Mouse (Mus musculus): ENCODE measurements around the gene Camkk2. TPM values are rescaled to one million over a fixed set of nuclear protein-coding genes. Genes with fewer than 3 reads are reported as not detected.

Gene Camkk2
- polyA plus RNA-seq, 1 experiment = 5.1 TPM

GRCm38 (mm10) chr5:122756144-122756543 lies 23.1 kb downstream of the Camkk2 start:
- no peak for DNase-seq (ENCODE audit: low read depth, low spot score)
- 83% methylated on average over 6 of the region's 6 CpGs for whole genome bisulfite sequencing

DNA sequence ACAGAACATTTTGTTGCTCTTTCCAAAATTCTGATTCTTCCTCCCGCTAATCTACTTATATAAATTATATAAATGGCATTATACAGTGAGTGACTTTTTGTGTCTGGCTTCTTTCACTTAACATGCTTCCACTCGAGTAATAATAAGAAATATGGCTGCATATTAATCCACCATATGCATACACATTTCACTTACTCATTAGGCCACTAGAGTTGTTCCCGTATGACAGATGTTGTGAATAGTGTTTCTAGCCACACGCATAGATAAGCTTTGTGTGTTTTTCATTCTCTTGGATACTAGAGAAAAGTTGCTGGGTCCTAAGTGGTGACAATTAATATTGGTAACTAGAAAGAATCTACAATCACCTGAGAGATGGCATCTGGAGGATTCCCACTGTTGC lies 23.6 kb downstream of the Camkk2 start:
- no peak for DNase-seq (ENCODE audit: low read depth, low spot score)
- 97% methylated on average over 4 of the region's 4 CpGs for WGBS

DNA sequence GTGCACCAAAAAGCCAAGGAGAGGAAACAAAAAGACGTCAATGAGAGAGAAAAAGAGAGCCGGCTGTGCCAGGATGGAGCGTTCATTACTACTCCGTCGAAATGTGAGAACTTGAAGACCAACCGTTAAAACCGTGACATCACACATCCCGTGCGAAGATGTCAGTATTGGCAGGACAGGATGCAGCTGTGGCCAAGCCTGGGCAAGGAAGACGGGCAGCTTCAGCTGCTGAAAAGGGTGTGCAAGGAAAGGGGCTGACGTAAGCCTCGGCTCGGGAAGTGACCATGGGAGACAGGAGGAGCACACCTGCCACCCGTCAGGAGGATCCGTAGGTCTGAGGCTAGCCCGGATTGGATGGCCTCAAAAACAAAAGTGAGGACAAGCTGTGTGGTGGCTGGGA lies 24.7 kb downstream of the Camkk2 start:
- no peak for DNase-seq (ENCODE audit: low read depth, low spot score)
- WGBS = 74% methylated on average over 16 of the region's 16 CpGs

DNA sequence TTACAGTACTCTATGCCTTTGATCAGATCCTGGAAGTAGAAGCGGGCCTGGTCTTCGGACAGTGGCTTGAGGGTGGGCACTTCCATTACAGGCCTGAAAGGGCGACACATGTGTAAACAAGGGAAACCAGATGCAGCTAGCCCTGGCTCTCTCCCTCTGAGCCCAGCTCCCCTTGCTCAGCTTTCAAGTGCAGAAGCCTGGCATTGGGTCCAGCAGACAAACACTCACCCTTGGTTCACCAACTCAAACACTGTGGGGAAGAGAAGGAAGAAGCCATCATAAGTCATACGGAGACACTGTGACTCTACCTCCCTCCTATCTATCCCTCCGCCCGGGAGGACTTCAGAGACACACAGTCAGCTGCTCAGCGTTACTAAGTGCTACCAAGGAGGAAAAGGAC lies 31.3 kb downstream of the Camkk2 start:
- 90% methylated on average over 7 of the region's 7 CpGs for WGBS

GRCm38 (mm10) chr5:122743880-122744422 lies 35.3 kb downstream of the Camkk2 start:
- WGBS = 84% methylated on average over 13 of the region's 13 CpGs
- DNase-seq (ENCODE audit: low read depth, low spot score) = no peak

More for the DNA sequence above, 31.3 kb downstream of the Camkk2 start:
- no peak for DNase-seq (ENCODE audit: low read depth, low spot score)

DNA sequence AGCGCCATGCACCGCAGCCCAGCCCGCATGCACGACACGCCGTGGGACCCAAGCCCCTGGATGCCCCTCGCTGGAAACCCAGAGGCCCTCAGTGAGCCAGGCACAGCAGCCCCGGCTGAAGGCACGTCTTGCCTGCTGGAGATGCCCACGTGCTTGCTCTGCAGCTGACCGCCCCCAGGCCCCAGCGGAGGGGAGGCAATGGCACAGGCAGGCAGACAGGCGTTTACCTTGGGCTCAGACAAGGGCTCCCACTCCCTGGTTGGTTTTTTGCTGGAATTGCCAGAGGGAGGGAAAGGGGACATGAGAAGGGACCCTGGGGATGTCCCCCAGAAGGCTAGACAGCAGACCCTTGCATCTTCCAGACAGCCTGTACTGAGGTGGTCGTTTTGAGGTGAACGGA lies 42.4 kb downstream of the Camkk2 start:
- 85% methylated on average over 15 of the region's 15 CpGs for WGBS
- no peak for DNase-seq (ENCODE audit: low read depth, low spot score)

DNA sequence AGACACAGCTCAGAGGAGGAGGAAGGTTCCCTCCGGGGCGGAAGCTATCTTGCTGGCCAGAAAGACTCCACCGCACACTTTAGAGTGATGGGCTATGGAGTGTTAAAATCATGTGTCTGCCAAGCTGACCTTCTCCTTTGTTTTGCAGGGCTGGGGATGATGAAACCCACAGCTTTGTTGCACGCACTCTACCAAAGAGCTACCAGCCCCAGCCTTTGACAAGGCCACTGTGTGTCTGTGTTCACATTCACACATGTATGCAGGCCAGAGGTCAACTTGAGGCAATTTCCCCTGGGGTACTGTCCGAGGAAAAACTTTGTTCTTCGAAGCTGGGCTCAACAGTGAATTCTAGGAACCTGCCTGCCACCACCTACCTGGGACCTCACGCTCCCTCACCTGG lies 43.4 kb downstream of the Camkk2 start:
- no peak for DNase-seq (ENCODE audit: low read depth, low spot score)
- 89% methylated on average over 7 of the region's 7 CpGs for WGBS

DNA sequence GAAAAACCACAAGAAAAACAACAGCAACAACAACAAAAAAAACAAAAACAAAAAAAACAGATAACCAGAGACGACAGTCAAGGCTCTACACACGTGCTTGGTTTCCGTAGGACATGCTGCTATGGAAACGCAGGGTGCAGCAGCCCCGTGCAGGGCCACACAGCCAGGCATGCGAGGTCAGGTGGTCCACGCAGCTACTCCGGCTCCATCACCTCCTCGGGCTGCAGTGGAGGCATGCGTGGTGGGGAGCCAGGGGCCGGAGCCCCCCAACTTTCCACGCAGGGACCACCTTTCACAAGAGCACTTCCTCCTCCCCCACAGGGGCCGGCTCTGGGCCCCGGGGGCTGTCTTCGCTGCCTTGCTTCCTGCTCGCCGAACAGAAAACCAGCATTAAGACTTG lies 45.3 kb downstream of the Camkk2 start:
- DNase-seq (ENCODE audit: low read depth, low spot score) = no peak

DNA sequence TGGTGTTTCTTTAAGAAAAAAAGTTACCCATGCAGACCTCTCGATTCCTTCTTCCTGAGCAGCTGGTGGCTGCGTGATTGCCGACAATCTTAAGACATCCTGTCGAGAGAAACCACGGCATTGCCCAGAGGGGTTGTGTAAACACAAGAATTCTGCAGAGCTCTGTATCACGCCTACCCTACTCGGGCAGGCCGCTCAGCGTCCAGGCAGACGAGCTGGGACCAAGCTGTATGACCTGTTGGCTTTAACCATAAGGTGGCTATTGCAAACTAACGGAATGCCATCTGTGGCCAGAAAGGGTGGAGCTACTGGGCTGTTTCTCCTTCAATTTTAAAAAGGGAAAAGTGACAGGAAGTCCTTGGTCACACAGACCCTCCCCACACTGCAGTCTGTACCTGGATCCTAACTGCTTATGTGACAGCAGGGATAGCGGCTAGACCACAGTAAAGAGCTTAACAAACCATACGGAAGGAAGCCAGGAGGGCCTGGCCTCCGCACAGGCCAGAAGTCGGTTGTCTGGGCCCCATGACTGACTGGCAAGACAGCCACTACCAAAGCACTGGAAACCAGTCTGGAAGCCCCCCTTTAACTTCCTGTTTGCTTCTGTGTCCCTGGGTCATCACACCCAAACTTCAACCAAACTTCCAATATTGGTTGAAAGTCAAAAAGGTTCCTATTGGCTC lies 47.1 kb downstream of the Camkk2 start:
- WGBS = 52% methylated on average over 15 of the region's 15 CpGs
- DNase-seq (ENCODE audit: low read depth, low spot score) = no peak

More for the DNA sequence above, 45.3 kb downstream of the Camkk2 start:
- 71% methylated on average over 17 of the region's 17 CpGs for WGBS

GRCm38 (mm10) chr5:122731321-122731720 lies 47.9 kb downstream of the Camkk2 start:
- no peak for DNase-seq (ENCODE audit: low read depth, low spot score)
- 51% methylated on average over 8 of the region's 8 CpGs for WGBS

DNA sequence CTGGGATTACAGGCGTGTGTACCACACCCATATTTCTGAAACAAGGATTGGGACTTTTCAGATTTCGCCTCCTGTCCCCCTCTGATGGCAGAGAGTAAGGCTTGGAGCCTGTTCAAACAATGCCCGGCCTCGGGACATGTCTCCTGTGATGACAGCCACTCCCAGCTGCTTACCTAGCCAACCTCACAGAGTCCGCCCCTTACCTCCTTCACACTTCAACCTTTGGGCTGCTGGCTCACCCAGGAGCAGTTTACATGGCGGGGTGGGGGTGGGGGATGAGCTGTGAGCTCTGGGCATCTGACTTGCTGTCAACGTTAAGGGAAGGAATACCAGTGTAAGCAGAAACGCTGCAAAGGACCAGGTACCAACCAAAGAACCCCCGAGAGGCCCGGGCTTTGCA lies 48.4 kb downstream of the Camkk2 start:
- 42% methylated on average over 10 of the region's 10 CpGs for WGBS
- DNase-seq (ENCODE audit: low read depth, low spot score) = no peak

DNA sequence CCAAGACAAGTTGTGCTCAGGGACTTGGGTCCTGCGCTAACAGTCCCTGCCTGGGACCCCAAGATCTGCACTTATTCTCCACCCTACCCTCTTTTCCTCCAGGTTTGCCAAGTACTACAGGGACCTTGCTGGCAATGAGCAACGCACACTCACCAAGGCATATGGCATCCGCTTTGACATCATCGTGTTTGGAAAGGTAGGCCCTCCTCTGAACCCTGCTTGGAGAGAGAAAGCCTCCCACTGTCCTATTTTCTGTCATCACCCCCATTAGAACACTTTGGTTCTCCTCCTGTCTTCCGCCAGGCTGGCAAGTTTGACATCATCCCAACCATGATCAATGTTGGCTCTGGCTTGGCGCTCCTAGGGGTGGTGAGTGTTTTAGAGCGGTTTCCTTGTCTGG lies 52.1 kb downstream of the Camkk2 start:
- DNase-seq (ENCODE audit: low read depth, low spot score) = no peak
- 98% methylated on average over 7 of the region's 7 CpGs for WGBS

GRCm38 (mm10) chr5:122726595-122726994 lies 52.6 kb downstream of the Camkk2 start:
- WGBS = 79% methylated on average over 5 of the region's 5 CpGs

GRCm38 (mm10) chr5:122726068-122726467 lies 53.1 kb downstream of the Camkk2 start:
- whole genome bisulfite sequencing = 21% methylated on average over 7 of the region's 7 CpGs
- DNase-seq (ENCODE audit: low read depth, low spot score) = no peak

More at GRCm38 (mm10) chr5:122726595-122726994, 52.6 kb downstream of the Camkk2 start:
- DNase-seq (ENCODE audit: low read depth, low spot score) = no peak

DNA sequence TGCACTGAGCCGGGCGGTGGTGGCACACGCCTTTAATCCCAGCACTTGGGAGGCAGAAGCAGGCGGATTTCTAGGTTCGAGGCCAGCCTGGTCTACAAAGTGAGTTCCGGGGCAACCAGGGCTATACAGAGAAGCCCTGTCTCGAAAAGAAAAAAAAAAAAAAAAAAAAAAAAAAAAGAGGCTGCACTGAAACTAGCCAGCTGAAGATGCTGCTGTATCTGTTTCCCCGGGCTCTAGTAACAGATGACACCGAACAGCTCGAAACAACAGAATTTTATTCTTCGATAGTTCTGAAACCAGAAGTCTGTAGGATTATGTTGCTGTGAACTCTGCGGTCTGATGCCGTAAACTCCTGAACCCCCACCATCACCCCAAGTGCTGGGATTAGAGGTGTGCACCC lies 53.8 kb downstream of the Camkk2 start:
- no peak for DNase-seq (ENCODE audit: low read depth, low spot score)
- WGBS = 85% methylated on average over 13 of the region's 13 CpGs

DNA sequence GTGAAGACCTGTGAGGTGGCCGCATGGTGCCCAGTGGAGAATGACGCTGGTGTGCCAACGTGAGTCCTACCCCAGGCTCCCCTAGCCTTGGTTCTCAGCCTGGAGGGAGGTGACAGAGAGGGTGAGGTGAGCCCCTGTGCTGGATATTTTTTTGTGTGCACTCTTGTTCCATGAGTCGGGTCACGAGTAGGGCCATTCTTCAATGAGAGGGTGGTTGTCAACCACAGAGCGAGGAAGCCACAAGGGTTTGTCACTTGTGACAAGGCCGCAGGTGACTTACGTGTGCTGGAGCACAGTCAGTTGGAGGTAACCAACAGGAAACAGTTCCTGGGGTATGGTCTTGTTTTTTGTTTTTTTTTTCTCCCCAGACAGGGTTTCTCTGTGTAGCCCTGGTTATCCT lies 60.0 kb downstream of the Camkk2 start:
- DNase-seq (ENCODE audit: low read depth, low spot score) = no peak
- 95% methylated on average over 8 of the region's 8 CpGs for WGBS

DNA sequence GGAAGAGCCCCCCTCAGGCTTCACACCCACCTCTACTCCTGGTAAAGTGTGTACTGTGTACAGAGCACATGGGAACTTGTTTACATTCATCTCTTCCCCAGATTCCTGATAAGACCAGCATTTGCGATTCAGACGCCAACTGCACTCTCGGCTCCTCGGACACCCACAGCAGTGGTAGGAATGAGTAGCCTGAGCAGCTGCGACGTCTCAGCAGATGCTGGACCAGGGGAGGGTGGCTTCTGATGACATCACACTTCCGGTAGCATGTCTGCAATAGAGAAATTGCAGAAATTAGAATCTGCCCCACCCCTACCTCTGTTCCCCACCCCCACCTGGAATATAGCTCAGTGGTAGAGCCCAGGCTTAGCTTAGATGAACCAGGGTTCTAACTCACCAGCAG lies 60.8 kb downstream of the Camkk2 start:
- DNase-seq (ENCODE audit: low read depth, low spot score) = no peak
- 72% methylated on average over 7 of the region's 7 CpGs for whole genome bisulfite sequencing

GRCm38 (mm10) chr5:122716793-122717192 lies 62.4 kb downstream of the Camkk2 start:
- no peak for DNase-seq (ENCODE audit: low read depth, low spot score)
- WGBS = 100% methylated on average over 2 of the region's 2 CpGs

DNA sequence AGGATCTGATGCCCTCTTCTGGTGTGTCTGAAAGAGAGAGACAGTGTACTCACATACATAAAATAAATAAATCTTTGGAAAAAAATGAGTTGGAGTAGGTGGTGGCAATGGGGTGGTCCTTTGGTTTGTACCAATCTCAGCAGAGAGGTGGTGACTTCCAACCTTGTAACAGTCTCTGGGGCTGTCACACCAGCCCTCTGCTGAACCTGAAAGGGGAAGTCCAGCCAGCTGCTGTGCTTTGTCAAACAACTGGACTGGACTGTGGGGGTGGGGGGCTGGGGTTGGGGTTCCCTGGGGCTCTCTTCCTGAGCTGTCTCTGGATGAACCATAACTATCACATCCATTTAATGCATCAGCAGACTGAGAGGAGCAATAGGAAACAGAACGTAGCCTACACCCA lies 63.5 kb downstream of the Camkk2 start:
- DNase-seq (ENCODE audit: low read depth, low spot score) = no peak
- 90% methylated on average over 1 of the region's 1 CpGs for WGBS

GRCm38 (mm10) chr5:122708819-122709218 lies 70.4 kb downstream of the Camkk2 start:
- DNase-seq (ENCODE audit: low read depth, low spot score) = no peak
- 88% methylated on average over 6 of the region's 6 CpGs for WGBS

GRCm38 (mm10) chr5:122707276-122708181 lies 71.7 kb downstream of the Camkk2 start, which contains the start of gene P2rx4:
P2rx4 (plus strand) TSS chr5:122707544.
- DNase-seq (ENCODE audit: low read depth, low spot score) = peak; percentile 61
- WGBS = under 1% methylated on average over 66 of the region's 66 CpGs
